Mouse (Mus musculus) midbrain, embryonic 15.5 days (tissue): Measurements from ENCODE around the gene Cilp2. TPM values are rescaled to one million over a fixed set of nuclear protein-coding genes. Genes with fewer than 3 reads are reported as not detected.

Experiments used
- ATAC-seq: fragments of 200-750 bp; cut with Nextera tagmentation; replicated peaks from 2 replicates; pipeline ENCODE4 v1.8.0; 2017; ENCODE audit warnings: moderate TSS enrichment
- H3K27ac ChIP-seq: fragments of 300-500 bp; sonication (generic); 2 replicates; pipeline ENCODE4 v1.5.1; 2015; ENCODE audit warnings: mild to moderate bottlenecking, inconsistent platforms
- H3K27me3 ChIP-seq: fragments of 300-500 bp; sonication (generic); replicated peaks from 2 replicates; pipeline ENCODE4 v1.6.1; 2015; ENCODE audit warnings: inconsistent platforms
- H3K36me3 ChIP-seq: fragments of 300-500 bp; sonication (generic); replicated peaks from 2 replicates; pipeline ENCODE4 v1.6.1; 2015; ENCODE audit warnings: inconsistent platforms
- H3K4me1 ChIP-seq: fragments of 300-500 bp; sonication (generic); 2 replicates; pipeline ENCODE4 v1.6.1; 2015; ENCODE audit warnings: inconsistent platforms
- H3K4me2 ChIP-seq: fragments of 300-500 bp; sonication (generic); 2 replicates; pipeline ENCODE4 v1.6.1; 2015; ENCODE audit warnings: inconsistent platforms, mild to moderate bottlenecking, moderate library complexity
- H3K4me3 ChIP-seq: fragments of 300-500 bp; sonication (generic); 2 replicates; pipeline ENCODE4 v1.5.1; 2015; ENCODE audit warnings: mild to moderate bottlenecking, inconsistent platforms
- H3K9ac ChIP-seq: fragments of 300-500 bp; sonication (generic); 2 replicates; pipeline ENCODE4 v1.6.1; 2015; ENCODE audit warnings: mild to moderate bottlenecking, inconsistent platforms
- H3K9me3 ChIP-seq: fragments of 300-500 bp; sonication (generic); 2 replicates; pipeline ENCODE4 v1.6.1; 2016; ENCODE audit warnings: inconsistent platforms
- WGBS: fragments of 180-500 bp; shearing (Covaris S2); methylation state at CpG from one replicate; pipeline ENCODE4 v1.1.7; 2015; ENCODE audit warnings: mixed read lengths; 5-methylcytosine and 5-hydroxymethylcytosine counted together
- polyA plus RNA-seq: library from polyadenylated mRNA; unstranded; fragments of >200 nt; fragmentation: Nextera tagmentation; extraction: Ambion mirVana; gene quantifications from 2 replicates; pipeline ENCODE4 v1.2.1, GENCODE M21; 2015

The Cilp2 gene
- polyA plus RNA-seq, 1 experiment from 2014 or later: 5.9 TPM

DNA sequence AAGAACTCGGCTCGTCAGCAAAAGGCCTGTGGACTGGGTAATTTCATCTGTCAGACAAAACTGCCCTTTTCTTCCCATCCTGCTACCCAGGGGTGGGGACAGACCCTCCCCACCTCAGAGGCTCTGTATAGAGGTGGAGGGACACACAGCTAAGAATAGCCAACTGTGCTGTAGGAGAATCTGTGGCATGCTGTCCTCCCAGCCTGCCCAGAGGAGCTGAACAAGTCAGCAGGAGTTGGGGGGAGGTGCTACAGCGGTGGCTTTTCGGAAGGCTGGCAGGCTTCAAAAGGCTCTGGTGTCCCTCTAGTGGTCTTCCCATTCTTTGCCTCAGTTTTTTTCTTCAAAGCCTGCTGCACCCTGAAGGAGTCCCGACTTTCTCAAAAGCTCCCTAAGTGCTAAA is 28.3 kb upstream of the Cilp2 start:
- Histone ChIP-seq H3K27me3 (no peaks in the 10 kb centered on the region), H3K4me2 (no peak overlapping the region), H3K9me3 (no peaks in the 10 kb centered on the region), H3K27ac (0 out of 2 replicates have a peak overlapping the region, but pooled peaks have one; percentile 15), H3K36me3 (peaks cover 15% of the 10 kb centered on the region), H3K9ac (no peak overlapping the region), H3K4me3 (no peak overlapping the region), H3K4me1 (peaks cover 18% of the 10 kb centered on the region)
- 32% methylated on average over 5 of the region's 5 CpGs for WGBS
- ATAC-seq: peak; percentile 27; the same call in 1 of the 2 replicates

DNA sequence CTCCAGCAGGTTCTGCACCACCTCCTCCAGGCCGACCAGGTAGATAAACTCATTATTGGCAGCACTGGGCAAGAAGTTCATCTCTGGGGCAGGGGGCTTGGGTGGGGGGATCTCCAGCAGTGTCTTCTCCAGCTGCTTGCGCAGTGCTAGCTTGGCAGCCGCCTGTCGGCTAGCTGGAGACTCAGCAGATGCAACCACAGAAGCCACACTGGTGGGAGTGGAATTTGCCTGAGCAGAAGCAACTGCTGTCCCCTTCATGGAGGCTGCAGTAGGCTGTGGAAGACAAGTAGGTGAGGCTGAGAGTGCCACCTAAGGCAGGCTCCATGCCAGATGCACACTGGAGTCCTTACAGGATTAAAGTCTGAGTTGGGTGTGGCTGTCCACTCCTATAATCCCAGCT is 27.0 kb upstream of the Cilp2 start:
- H3K36me3 ChIP-seq: peaks cover 20% of the 10 kb centered on the region
- no peak overlapping the region for H3K27ac ChIP-seq

DNA sequence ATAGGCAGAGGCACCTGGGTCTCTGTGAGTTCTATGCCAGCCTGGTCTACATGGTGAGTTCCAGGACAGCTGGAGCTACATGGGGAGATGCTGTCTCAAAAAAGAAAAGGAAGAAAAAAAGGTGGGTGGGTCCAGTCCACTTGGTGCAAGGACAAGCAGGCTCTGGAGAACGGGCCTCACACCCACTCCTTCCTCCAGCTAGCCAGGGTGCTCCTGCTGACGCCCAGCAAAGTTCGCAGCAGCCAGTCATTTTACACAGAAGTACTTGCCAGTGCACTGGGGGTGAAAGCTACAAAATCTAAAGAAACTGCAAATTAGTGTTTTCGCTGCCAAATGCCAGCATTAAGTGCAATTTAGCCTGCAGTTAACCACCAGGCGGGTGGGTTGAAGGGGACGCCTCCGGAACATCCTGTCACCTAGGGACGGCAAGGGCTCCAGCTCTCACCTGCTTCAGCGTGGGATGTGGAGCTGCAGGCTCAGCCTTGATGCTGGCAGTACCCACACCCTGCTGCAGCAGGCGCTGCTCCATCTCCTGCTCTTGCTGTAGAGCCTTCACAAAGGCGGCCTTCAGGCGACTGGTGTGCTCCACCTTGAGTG is 25.1 kb upstream of the Cilp2 start:
- Histone ChIP-seq H3K27ac (no peak overlapping the region), H3K9ac (no peak overlapping the region), H3K4me3 (no peak overlapping the region), H3K9me3 (no peaks in the 10 kb centered on the region), H3K27me3 (no peaks in the 10 kb centered on the region), H3K4me1 (peaks cover 5% of the 10 kb centered on the region; the same call in 1 of the 2 replicates), H3K36me3 (peaks cover 22% of the 10 kb centered on the region), H3K4me2 (no peak overlapping the region)
- no peak for ATAC-seq
- 90% methylated on average over 12 of the region's 12 CpGs for WGBS

More for the DNA sequence above, 27.0 kb upstream of the Cilp2 start:
- H3K27me3 ChIP-seq: no peaks in the 10 kb centered on the region
- H3K4me1 ChIP-seq: peaks cover 8% of the 10 kb centered on the region; the same call in 1 of the 2 replicates
- no peak overlapping the region for H3K4me2 ChIP-seq
- H3K9me3 ChIP-seq: no peaks in the 10 kb centered on the region
- no peak for ATAC-seq
- no peak overlapping the region for H3K9ac ChIP-seq
- 96% methylated on average over 4 of the region's 4 CpGs for WGBS
- H3K4me3 ChIP-seq: no peak overlapping the region

DNA sequence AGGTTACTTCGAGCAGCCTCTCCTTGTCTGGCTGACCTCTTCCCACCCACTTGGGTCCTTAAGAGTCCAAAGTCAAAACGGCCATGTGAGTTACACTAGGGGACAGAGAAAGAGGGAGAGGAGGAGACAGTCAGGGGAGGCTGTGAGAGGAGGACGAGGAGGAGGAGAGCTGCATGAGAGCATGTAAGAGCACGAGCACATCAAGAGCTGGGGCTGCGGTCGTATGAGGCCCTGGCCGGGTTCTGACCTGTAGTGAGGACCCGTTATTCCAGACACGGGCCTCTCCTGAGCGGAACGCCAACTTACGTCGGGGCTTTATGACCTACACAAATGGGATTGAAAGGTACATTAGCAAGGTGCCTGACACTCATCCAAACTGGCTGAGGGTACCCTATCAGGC is 24.4 kb upstream of the Cilp2 start:
- Histone ChIP-seq H3K36me3 (peaks cover 22% of the 10 kb centered on the region), H3K9ac (no peak overlapping the region), H3K9me3 (no peaks in the 10 kb centered on the region), H3K27me3 (no peaks in the 10 kb centered on the region), H3K4me1 (peaks cover 5% of the 10 kb centered on the region; the same call in 1 of the 2 replicates), H3K4me3 (no peak overlapping the region), H3K27ac (no peak overlapping the region), H3K4me2 (no peak overlapping the region)
- WGBS: 94% methylated on average over 13 of the region's 13 CpGs
- ATAC-seq: no peak

DNA sequence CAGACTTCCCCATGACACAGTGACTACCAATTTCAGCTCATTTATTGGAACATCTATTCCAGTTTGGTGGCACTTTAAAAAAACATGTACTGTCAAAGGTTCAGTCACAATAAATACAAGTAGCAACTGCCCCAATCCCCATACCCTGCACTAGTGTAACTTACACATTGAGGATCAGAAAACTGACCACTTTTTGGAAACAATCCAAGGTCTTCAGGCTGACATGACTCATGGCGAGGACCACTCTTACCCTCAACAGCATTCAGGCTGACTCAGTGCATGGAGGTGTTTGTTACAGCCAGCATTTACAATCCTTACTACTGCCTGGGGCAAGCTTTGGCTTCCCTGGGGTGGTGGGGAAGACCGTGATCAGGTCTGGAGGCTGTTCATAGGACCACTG is 19.6 kb upstream of the Cilp2 start:
- WGBS: 93% methylated on average over 2 of the region's 2 CpGs
- Histone ChIP-seq H3K4me3 (no peak overlapping the region), H3K27me3 (no peaks in the 10 kb centered on the region), H3K27ac (no peak overlapping the region), H3K4me2 (no peak overlapping the region), H3K9ac (no peak overlapping the region), H3K9me3 (no peaks in the 10 kb centered on the region), H3K4me1 (peaks cover 17% of the 10 kb centered on the region), H3K36me3 (peaks cover 7% of the 10 kb centered on the region)
- no peak for ATAC-seq

DNA sequence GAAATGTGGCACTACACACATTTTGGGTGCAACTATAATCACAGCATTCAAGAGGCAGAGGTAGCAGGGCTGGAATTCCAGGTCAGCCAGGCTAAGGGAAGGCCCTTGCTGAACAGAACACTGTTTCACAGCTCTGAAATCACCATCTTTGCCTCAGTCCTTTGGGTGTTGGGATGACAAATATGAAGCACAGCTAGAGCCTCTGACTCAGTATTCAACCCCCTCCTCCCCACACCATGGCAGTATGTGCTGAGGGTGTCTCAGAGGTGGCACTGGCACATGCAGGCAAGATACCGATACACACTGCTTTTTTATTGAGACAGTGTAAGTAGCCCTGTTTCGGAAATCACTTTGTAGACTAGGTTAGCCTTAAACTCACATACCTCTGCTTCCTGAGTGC is 18.8 kb upstream of the Cilp2 start:
- no peak overlapping the region for H3K4me2 ChIP-seq
- no peak overlapping the region for H3K27ac ChIP-seq
- H3K4me3 ChIP-seq: no peak overlapping the region
- no peak for ATAC-seq
- H3K27me3 ChIP-seq: no peaks in the 10 kb centered on the region
- peaks cover 6% of the 10 kb centered on the region; the same call in 1 of the 2 replicates for H3K36me3 ChIP-seq
- no peaks in the 10 kb centered on the region for H3K9me3 ChIP-seq
- no peak overlapping the region for H3K9ac ChIP-seq
- 97% methylated on average over 2 of the region's 2 CpGs for WGBS
- peaks cover 21% of the 10 kb centered on the region for H3K4me1 ChIP-seq

DNA sequence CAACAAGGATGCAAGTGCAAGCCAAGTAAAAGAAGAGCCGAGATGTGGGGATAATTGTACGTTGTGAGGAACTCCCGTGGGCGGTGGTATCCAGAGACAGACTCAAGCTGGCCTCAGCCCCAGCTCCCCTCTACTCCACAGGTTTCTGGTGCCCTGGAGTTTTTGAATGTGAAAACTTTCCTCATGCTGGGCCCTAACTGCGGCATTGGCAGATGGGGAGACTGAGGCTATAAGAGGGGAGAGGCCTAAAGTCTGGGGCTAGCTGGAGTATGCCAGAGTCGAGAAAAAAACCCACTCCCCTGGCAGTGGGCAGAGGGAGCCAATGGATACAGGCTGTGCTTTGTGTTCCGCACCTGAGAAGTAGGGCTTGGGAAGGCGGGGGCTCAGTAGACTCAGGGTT is 16.6 kb upstream of the Cilp2 start:
- no peak for ATAC-seq
- H3K4me3 ChIP-seq: no peak overlapping the region; the same call in 1 of the 2 replicates
- H3K9me3 ChIP-seq: no peaks in the 10 kb centered on the region
- no peaks in the 10 kb centered on the region for H3K36me3 ChIP-seq
- H3K9ac ChIP-seq: no peak overlapping the region
- H3K4me2 ChIP-seq: peak overlapping the region; percentile 99; the same call in 1 of the 2 replicates
- WGBS: 83% methylated on average over 8 of the region's 8 CpGs
- H3K4me1 ChIP-seq: peaks cover 38% of the 10 kb centered on the region
- no peak overlapping the region for H3K27ac ChIP-seq
- H3K27me3 ChIP-seq: no peaks in the 10 kb centered on the region

DNA sequence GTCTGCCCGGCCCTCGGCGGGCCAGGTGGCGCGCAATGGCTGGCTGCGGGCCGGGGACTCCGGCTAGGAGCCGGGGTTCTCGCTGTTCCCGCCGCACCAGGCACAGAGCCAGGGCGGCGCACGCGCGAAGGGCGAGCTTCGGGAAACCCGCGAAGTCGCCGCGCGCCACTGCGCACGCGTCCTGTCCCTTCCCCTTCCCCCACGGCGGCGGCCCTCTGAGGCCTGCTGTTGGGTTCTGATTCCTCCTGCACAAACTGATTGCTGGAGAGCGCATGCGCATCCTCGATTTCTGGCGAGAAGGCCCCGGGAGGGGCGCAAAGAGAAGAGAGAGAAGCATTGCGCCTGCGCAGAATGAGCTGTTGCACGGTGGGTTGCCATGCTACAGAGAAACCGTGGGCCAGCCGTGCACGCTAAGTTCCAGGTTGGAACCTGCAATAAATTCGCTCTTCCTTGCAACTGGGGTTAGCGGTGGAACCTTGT is 15.6 kb upstream of the Cilp2 start:
- Histone ChIP-seq H3K4me2 (peak overlapping the region; percentile 99), H3K27ac (peak overlapping the region; percentile 89), H3K4me1 (peaks cover 39% of the 10 kb centered on the region), H3K36me3 (no peaks in the 10 kb centered on the region), H3K4me3 (peak overlapping the region; percentile 86), H3K9me3 (no peaks in the 10 kb centered on the region), H3K9ac (peak overlapping the region; percentile 64), H3K27me3 (no peaks in the 10 kb centered on the region)
- under 1% methylated on average over 43 of the region's 45 CpGs for WGBS
- ATAC-seq: peak; percentile 89

DNA sequence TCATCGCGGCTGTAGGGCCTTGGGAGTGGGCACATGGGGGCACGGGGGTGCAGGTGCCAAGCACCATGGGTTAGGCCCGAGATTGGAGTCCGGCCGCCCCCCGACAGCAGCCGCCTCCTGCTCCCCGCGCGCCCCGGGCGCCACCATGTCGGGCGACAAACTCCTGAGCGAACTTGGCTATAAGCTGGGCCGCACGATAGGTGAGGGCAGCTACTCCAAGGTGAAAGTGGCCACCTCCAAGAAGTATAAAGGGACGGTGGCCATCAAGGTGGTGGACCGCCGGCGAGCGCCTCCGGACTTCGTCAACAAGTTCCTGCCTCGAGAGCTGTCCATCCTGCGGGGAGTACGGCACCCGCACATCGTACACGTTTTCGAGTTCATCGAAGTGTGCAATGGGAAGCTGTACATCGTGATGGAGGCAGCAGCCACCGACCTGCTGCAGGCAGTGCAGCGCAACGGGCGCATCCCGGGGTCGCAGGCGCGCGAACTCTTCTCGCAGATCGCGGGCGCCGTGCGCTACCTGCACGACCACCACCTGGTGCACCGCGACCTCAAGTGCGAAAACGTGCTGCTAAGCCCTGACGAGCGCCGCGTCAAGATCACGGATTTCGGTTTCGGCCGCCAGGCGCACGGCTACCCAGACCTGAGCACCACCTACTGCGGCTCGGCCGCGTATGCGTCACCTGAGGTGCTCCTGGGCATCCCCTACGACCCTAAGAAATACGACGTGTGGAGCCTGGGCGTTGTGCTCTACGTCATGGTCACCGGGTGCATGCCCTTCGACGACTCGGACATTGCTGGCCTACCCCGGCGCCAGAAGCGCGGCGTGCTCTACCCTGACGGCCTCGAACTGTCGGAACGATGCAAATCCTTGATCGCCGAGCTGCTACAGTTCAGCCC is 14.9 kb upstream of the Cilp2 start, which contains the start of the genes Tssk6, Ndufa13 and Yjefn3:
TSS of gene Tssk6 (plus strand) at position 22 of the 900 bp plus-strand sequence.
TSS of gene Ndufa13 (minus strand) at position 396 of the 900 bp plus-strand sequence.
TSS of gene Yjefn3 (minus strand) at position 550 of the 900 bp plus-strand sequence.
- peak within 1 kb of the TSS; percentile 73 for H3K9ac ChIP-seq
- H3K27me3 ChIP-seq: no peaks in the 10 kb centered on the region
- peaks cover 46% of the 10 kb centered on the region for H3K4me1 ChIP-seq
- H3K36me3 ChIP-seq: no peaks in the 10 kb centered on the region
- no peaks in the 10 kb centered on the region for H3K9me3 ChIP-seq
- peak within 1 kb of the TSS; percentile 89 for H3K27ac ChIP-seq
- 5% methylated on average over 89 of the region's 89 CpGs for WGBS
- H3K4me2 ChIP-seq: peak within 1 kb of the TSS; percentile 99
- H3K4me3 ChIP-seq: peak within 1 kb of the TSS; percentile 86
- ATAC-seq: peak; percentile 57

DNA sequence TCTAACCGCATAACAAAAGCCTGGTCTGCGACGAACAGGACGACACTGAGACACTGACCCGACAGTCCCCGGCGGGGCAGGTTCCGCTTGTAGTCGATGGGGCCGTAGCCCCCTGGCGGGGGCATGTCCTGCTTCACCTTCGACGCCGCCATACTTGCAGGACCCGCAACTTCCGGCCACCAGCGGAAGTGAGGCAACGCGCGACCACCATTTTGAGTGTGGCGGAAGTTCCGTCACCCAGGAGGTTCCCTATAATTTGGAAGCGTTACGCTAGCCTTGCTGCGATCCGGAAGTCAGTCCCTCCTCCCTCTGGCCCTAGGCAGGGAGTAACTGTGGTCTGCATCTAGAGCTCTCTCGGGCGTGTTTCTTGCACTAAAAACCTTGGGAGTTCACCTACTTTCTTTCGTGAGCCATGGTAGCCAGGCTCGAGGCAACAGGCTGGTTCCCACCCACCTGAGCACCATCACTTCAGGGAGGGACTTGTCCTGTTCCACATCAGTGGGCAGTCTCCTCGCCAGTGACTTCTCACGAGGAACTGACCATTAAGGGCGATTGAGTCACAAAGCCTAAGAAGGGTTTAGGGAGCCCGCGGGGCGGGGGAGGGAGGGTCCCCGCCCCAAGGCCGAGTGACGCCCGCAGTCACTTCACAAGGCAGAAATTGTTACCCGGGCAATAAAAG is 14.1 kb upstream of the Cilp2 start:
- peak overlapping the region; percentile 73 for H3K9ac ChIP-seq
- no peaks in the 10 kb centered on the region for H3K36me3 ChIP-seq
- no peaks in the 10 kb centered on the region for H3K27me3 ChIP-seq
- no peaks in the 10 kb centered on the region for H3K9me3 ChIP-seq
- H3K4me2 ChIP-seq: peak overlapping the region; percentile 99
- 3% methylated on average over 41 of the region's 41 CpGs for WGBS
- H3K27ac ChIP-seq: peak overlapping the region; percentile 89
- ATAC-seq: peak; percentile 72
- peak overlapping the region; percentile 86 for H3K4me3 ChIP-seq
- peaks cover 50% of the 10 kb centered on the region for H3K4me1 ChIP-seq

DNA sequence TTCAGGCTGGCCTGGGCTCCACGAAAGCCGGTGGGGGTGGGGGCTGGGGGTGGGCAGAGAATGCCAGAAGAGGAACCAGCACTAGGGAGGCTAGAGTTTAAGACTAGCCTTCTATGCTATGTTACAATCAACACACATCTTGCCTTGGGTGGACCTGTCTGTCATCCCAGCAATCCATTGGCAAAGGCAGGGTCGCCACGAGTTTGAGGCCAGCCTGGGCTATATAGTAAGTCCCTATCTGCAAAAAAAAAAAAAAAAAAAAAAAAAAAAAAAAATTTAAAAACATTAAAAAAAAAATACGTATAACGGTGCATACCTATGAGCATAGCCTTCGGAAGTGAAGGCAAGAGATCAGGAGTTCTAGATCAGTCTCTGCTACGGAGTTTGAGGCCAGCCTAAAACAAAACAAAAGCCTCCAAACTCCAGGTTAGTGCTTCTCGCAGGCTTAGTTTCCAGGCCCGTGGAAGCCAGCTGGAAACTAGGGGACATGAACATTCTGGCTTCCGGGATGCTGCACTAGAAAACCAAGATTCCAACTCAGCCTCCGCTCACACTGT is 13.5 kb upstream of the Cilp2 start:
- H3K27me3 ChIP-seq: no peaks in the 10 kb centered on the region
- ATAC-seq: 0 out of 2 replicates have a peak, but pooled peaks have one; percentile 3

More for the DNA sequence above, 13.5 kb upstream of the Cilp2 start:
- Histone ChIP-seq H3K4me1 (peaks cover 50% of the 10 kb centered on the region), H3K9me3 (no peaks in the 10 kb centered on the region), H3K9ac (peak overlapping the region; percentile 73), H3K4me3 (peak overlapping the region; percentile 86), H3K27ac (peak overlapping the region; percentile 89), H3K4me2 (peak overlapping the region; percentile 99), H3K36me3 (no peaks in the 10 kb centered on the region)
- 16% methylated on average over 12 of the region's 12 CpGs for WGBS
